Comparison of ENCODE assay signal across 15 mouse cellular contexts in genomic region chr7:37820670-37821301, GRCm38 (mm10). TPM values are rescaled to one million over a fixed set of nuclear protein-coding genes. Genes with fewer than 3 reads are reported as not detected.
DNase-seq lines count a peak whose midpoint lies in the region; ATAC-seq and TF ChIP-seq lines count a peak whose summit lies in the region.
"Had no signal": no experiment of that assay in that cellular context is flagged by ENCODE, and none has a peak within 500 bp of the region (broad histone marks: within the 10 kb centered on the region; RNA-seq: fewer than 3 reads in every experiment).

No protein-coding gene starts in this region.

- H3K27ac ChIP-seq in lung, postnatal 0 days (ENCODE audit: low read length), result no peak overlapping the region
- no peak overlapping the region for H3K27ac ChIP-seq in intestine, embryonic 16.5 days (ENCODE audit: low read length)
- H3K27ac ChIP-seq in forebrain, embryonic 13.5 days, result no peak overlapping the region
- no peak overlapping the region for H3K27ac ChIP-seq in midbrain, embryonic 16.5 days (ENCODE audit: low read length)
- H3K27ac ChIP-seq: limb, embryonic 10.5 days; neural tube, embryonic 15.5 days had no signal

- no peak for TF ChIP-seq EP300 in lung, postnatal 0 days (IDR thresholded peaks at IDR 0.05)

- H3K4me3 ChIP-seq in lung, postnatal 0 days (ENCODE audit: low read depth, low read length), result no peak overlapping the region
- H3K4me3 ChIP-seq in intestine, embryonic 16.5 days (ENCODE audit: low read length), result no peak overlapping the region
- no peak overlapping the region for H3K4me3 ChIP-seq in forebrain, embryonic 13.5 days
- H3K4me3 ChIP-seq in midbrain, embryonic 16.5 days (ENCODE audit: low read depth, low read length), result no peak overlapping the region
- H3K4me3 ChIP-seq: limb, embryonic 10.5 days; megakaryocyte, embryonic 14.5 days; neural tube, embryonic 15.5 days had no signal

- 55% methylated on average over 11 of the region's 11 CpGs for WGBS in lung, postnatal 0 days
- WGBS in intestine, embryonic 16.5 days, result 59% methylated on average over 11 of the region's 11 CpGs
- 86% methylated on average over 11 of the region's 11 CpGs for WGBS in forebrain, embryonic 13.5 days
- WGBS in midbrain, embryonic 16.5 days, result 88% methylated on average over 11 of the region's 11 CpGs

- DNase-seq in lung, postnatal 10 days, result peak; percentile 10
- DNase-seq in lung, postnatal 0 days (ENCODE audit: low spot score), result no peak
- DNase-seq in heart, adult 8-10 months (ENCODE audit: low spot score), result peak; percentile 6
- DNase-seq in testis, postnatal 14 days (ENCODE audit: low spot score), result peak; percentile 65
- DNase-seq: cerebellum, adult 8-10 months; forebrain, postnatal 0 days; gastrocnemius, postnatal 10 days; kidney, postnatal 14 days; lung, adult 18-20 months had no signal

- H3K4me2 ChIP-seq in lung, postnatal 0 days (replicated peaks; ENCODE audit: low read depth, low read length), result no peak overlapping the region
- no peak overlapping the region for H3K4me2 ChIP-seq in intestine, embryonic 16.5 days (ENCODE audit: low read depth, low read length)
- no peak overlapping the region for H3K4me2 ChIP-seq in forebrain, embryonic 13.5 days
- H3K4me2 ChIP-seq in midbrain, embryonic 16.5 days (ENCODE audit: low read length), result no peak overlapping the region
- H3K4me2 ChIP-seq: neural tube, embryonic 15.5 days had no signal

- H3K9me3 ChIP-seq in lung, postnatal 0 days (ENCODE audit: low read length), result no peaks in the 10 kb centered on the region
- no peaks in the 10 kb centered on the region for H3K9me3 ChIP-seq in intestine, embryonic 16.5 days (ENCODE audit: control insufficient read depth, low read length)
- no peaks in the 10 kb centered on the region for H3K9me3 ChIP-seq in forebrain, embryonic 13.5 days (replicated peaks)
- H3K9me3 ChIP-seq in midbrain, embryonic 16.5 days (replicated peaks; ENCODE audit: control insufficient read depth, low read length, poor library complexity, severe bottlenecking), result no peaks in the 10 kb centered on the region
- H3K9me3 ChIP-seq: limb, embryonic 10.5 days; neural tube, embryonic 15.5 days had no signal

- H3K4me1 ChIP-seq in lung, postnatal 0 days (ENCODE audit: insufficient read depth, low read depth, low read length), result no peaks in the 10 kb centered on the region
- no peaks in the 10 kb centered on the region for H3K4me1 ChIP-seq in intestine, embryonic 16.5 days (ENCODE audit: control insufficient read depth, insufficient read depth, low read length)
- no peaks in the 10 kb centered on the region for H3K4me1 ChIP-seq in forebrain, embryonic 13.5 days
- H3K4me1 ChIP-seq in midbrain, embryonic 16.5 days (ENCODE audit: control insufficient read depth, insufficient read depth, low read length), result no peaks in the 10 kb centered on the region
- H3K4me1 ChIP-seq: limb, embryonic 10.5 days; megakaryocyte, embryonic 14.5 days; neural tube, embryonic 15.5 days had no signal

- no peaks in the 10 kb centered on the region for H3K36me3 ChIP-seq in lung, postnatal 0 days (ENCODE audit: insufficient read depth, low read length)
- no peaks in the 10 kb centered on the region for H3K36me3 ChIP-seq in intestine, embryonic 16.5 days (ENCODE audit: control insufficient read depth, insufficient read depth, low read length)
- H3K36me3 ChIP-seq in forebrain, embryonic 13.5 days (ENCODE audit: poor library complexity, severe bottlenecking), result no peaks in the 10 kb centered on the region
- no peaks in the 10 kb centered on the region for H3K36me3 ChIP-seq in midbrain, embryonic 16.5 days (ENCODE audit: control insufficient read depth, insufficient read depth, low read length)
- H3K36me3 ChIP-seq: limb, embryonic 10.5 days; neural tube, embryonic 15.5 days had no signal

- TF ChIP-seq CTCF in lung, postnatal 0 days (IDR thresholded peaks at IDR 0.05), result no peak

- H3K9ac ChIP-seq in lung, postnatal 0 days (replicated peaks; ENCODE audit: low read depth), result no peak overlapping the region
- H3K9ac ChIP-seq in intestine, embryonic 16.5 days (ENCODE audit: low read depth, low read length), result no peak overlapping the region
- H3K9ac ChIP-seq in forebrain, embryonic 13.5 days, result no peak overlapping the region
- H3K9ac ChIP-seq in midbrain, embryonic 16.5 days (ENCODE audit: low read depth, low read length), result no peak overlapping the region
- H3K9ac ChIP-seq: forebrain, postnatal 0 days; neural tube, embryonic 15.5 days had no signal

- no peak for ATAC-seq in lung, postnatal 0 days
- peak; percentile 55; the same call in 1 of the 2 replicates for ATAC-seq in intestine, embryonic 16.5 days
- ATAC-seq in forebrain, embryonic 13.5 days, result no peak
- no peak for ATAC-seq in midbrain, embryonic 16.5 days
- ATAC-seq: forebrain, postnatal 0 days had no signal

- H3K27me3 ChIP-seq in lung, postnatal 0 days (replicated peaks; ENCODE audit: insufficient read depth, low read length), result no peaks in the 10 kb centered on the region
- no peaks in the 10 kb centered on the region for H3K27me3 ChIP-seq in intestine, embryonic 16.5 days (replicated peaks; ENCODE audit: control insufficient read depth, insufficient read depth, low read length)
- no peaks in the 10 kb centered on the region for H3K27me3 ChIP-seq in forebrain, embryonic 13.5 days
- no peaks in the 10 kb centered on the region for H3K27me3 ChIP-seq in midbrain, embryonic 16.5 days (ENCODE audit: control insufficient read depth, insufficient read depth, low read depth, low read length)
- H3K27me3 ChIP-seq: megakaryocyte, embryonic 14.5 days; neural tube, embryonic 15.5 days had no signal

RNA-seq across cellular contexts. Expression of gene Zfp536, which starts 47.3 kb away (rescaled TPM):
- polyA plus RNA-seq in lung, postnatal 0 days (2015; fragmentation: Nextera tagmentation; extraction: Ambion mirVana), result 3.2 and 3.5 TPM in 2 replicates
- 10 to 100 TPM in 1 of 4 experiments, 1 to 10 TPM in 3; 6.2 to 10.6 (median 8.5) TPM for total RNA-seq in heart, adult 8-10 months (2022)
- 7.0 and 8.8 TPM in 2 replicates for polyA plus RNA-seq in intestine, embryonic 16.5 days (2015; fragmentation: Nextera tagmentation; extraction: Ambion mirVana)
- polyA plus RNA-seq in forebrain, embryonic 13.5 days (2015; fragmentation: Nextera tagmentation; extraction: Ambion mirVana), result 39.7 and 42.0 TPM in 2 replicates
- 24.4 and 30.5 TPM in 2 replicates for polyA plus RNA-seq in midbrain, embryonic 16.5 days (2015; fragmentation: Nextera tagmentation; extraction: Ambion mirVana)
